Mouse (Mus musculus): ENCODE measurements around the gene Prl3d3.
"Not testable (repeated sequence)": the region's sequence is repeated elsewhere in the genome, so short reads cannot be mapped to it uniquely, and the experiment has no call there.

Gene Prl3d3

GRCm38 (mm10) chr13:27156490-27156889, at the start of gene Prl3d3:
Gene Prl3d3 (plus strand): TSS chr13:27156790.
- not testable (repeated sequence) for DNase-seq

- DNase-seq: not testable (repeated sequence)
These were observed 35.2 kb upstream of the Prl3d3 start, which contains the start of gene Prl3d2 for GRCm38 (mm10) chr13:27121398-27121797. Gene Prl3d2 (plus strand): TSS chr13:27121698.

- DNase-seq: no peak
These were observed 8.3 kb upstream of the Prl3d3 start for GRCm38 (mm10) chr13:27148264-27148663.

- no peak for DNase-seq
These were observed 39.8 kb downstream of the Prl3d3 start, which contains the start of gene Prl3c1 for GRCm38 (mm10) chr13:27196359-27196758. Gene Prl3c1 (plus strand): TSS chr13:27196659.

All from lung, postnatal 4 days (tissue).